In genomic region chr11:49245176-49245575, GRCm38 (mm10) we compare ENCODE assay signal across 8 mouse cellular contexts. TPM values are rescaled to one million over a fixed set of nuclear protein-coding genes. Genes with fewer than 3 reads are reported as not detected.
DNase-seq lines count a peak whose midpoint lies in the region; ATAC-seq and TF ChIP-seq lines count a peak whose summit lies in the region.

No protein-coding gene starts in this region.

- no peaks in the 10 kb centered on the region for H3K36me3 ChIP-seq in E14TG2a.4 (ENCODE audit: insufficient read depth, low read length)
- no peaks in the 10 kb centered on the region for H3K36me3 ChIP-seq in lung, postnatal 0 days (ENCODE audit: insufficient read depth, low read length)

- peak overlapping the region; percentile 79 for H3K27ac ChIP-seq in embryonic fibroblast, embryonic 13.5 days (ENCODE audit: insufficient read depth, low read length)
- H3K27ac ChIP-seq in lung, postnatal 0 days (ENCODE audit: low read length): peak overlapping the region; percentile 95

- no peaks in the 10 kb centered on the region for H3K27me3 ChIP-seq in E14TG2a.4 (ENCODE audit: insufficient read depth, low read length)
- no peaks in the 10 kb centered on the region for H3K27me3 ChIP-seq in lung, postnatal 0 days (replicated peaks; ENCODE audit: insufficient read depth, low read length)

- peak; percentile 76 for DNase-seq in adrenal gland, adult 2 months
- no peak for DNase-seq in adrenal gland, postnatal 4 days (ENCODE audit: low spot score in 2 of 2)
- peak; percentile 85 for DNase-seq in kidney, adult 11 months
- DNase-seq in lung, postnatal 0 days (ENCODE audit: low spot score): peak; percentile 69
- peak; percentile 58 for DNase-seq in thymus, postnatal 4 days
- DNase-seq in cerebellum, adult 11 months: no peak

- no peak for ATAC-seq in lung, postnatal 0 days

- peak overlapping the region; percentile 84 for H3K4me3 ChIP-seq in E14TG2a.4 (replicated peaks; ENCODE audit: low read length)
- H3K4me3 ChIP-seq in embryonic fibroblast, embryonic 13.5 days (ENCODE audit: insufficient read depth, low read length): peak overlapping the region; percentile 64
- H3K4me3 ChIP-seq in lung, postnatal 0 days (ENCODE audit: low read depth, low read length): no peak overlapping the region

- H3K9me3 ChIP-seq in E14TG2a.4 (ENCODE audit: low read length): no peaks in the 10 kb centered on the region
- H3K9me3 ChIP-seq in lung, postnatal 0 days (ENCODE audit: low read length): no peaks in the 10 kb centered on the region

- H3K9ac ChIP-seq in lung, postnatal 0 days (replicated peaks; ENCODE audit: low read depth): no peak overlapping the region

- peak overlapping the region; percentile 64 for H3K4me2 ChIP-seq in lung, postnatal 0 days (replicated peaks; ENCODE audit: low read depth, low read length)

- TF ChIP-seq POLR2A in embryonic fibroblast, embryonic 13.5 days (IDR thresholded peaks at IDR 0.05; ENCODE audit: low read depth, low read length): peak; percentile 64

- TF ChIP-seq EP300 in lung, postnatal 0 days (IDR thresholded peaks at IDR 0.05): no peak

- no peak for TF ChIP-seq CTCF in E14TG2a.4 (conservative IDR thresholded peaks at IDR 0.05; ENCODE audit: low read length)
- TF ChIP-seq CTCF in embryonic fibroblast, embryonic 13.5 days (IDR thresholded peaks at IDR 0.05; ENCODE audit: borderline replicate concordance, insufficient read depth, low read length): no peak
- TF ChIP-seq CTCF in lung, postnatal 0 days (IDR thresholded peaks at IDR 0.05): no peak

- H3K4me1 ChIP-seq in E14TG2a.4 (replicated peaks; ENCODE audit: low read depth, low read length): peaks cover 68% of the 10 kb centered on the region
- peaks cover 18% of the 10 kb centered on the region for H3K4me1 ChIP-seq in embryonic fibroblast, embryonic 13.5 days (ENCODE audit: control insufficient read depth, insufficient read depth, low read length)
- peaks cover 34% of the 10 kb centered on the region for H3K4me1 ChIP-seq in lung, postnatal 0 days (ENCODE audit: insufficient read depth, low read depth, low read length)

- WGBS in lung, postnatal 0 days: 18% methylated on average over 7 of the region's 7 CpGs

RNA-seq across cellular contexts. Expression of gene Mgat1, which starts 1.2 kb away (rescaled TPM):
- total RNA-seq in adrenal gland, adult 2 months (2021): 100 to 1,000 TPM; 115 to 119 TPM
- 173 and 211 TPM in 2 replicates for polyA plus RNA-seq in adrenal gland, adult 2 months (2012; rRNA removed)
- 100 to 1,000 TPM; 104 to 109 TPM for total RNA-seq in adrenal gland, postnatal 4 days (2021)
- polyA plus RNA-seq in embryonic fibroblast, embryonic 13.5 days (2011; ENCODE audit: insufficient read length, low read depth, missing spikeins): 79.0 and 92.6 TPM in 2 replicates
- 90.2 and 94.5 TPM in 2 replicates for polyA plus RNA-seq in lung, postnatal 0 days (2015; fragmentation: Nextera tagmentation; extraction: Ambion mirVana)

RNA-seq across cellular contexts. Expression of gene Olfr1393, which starts 32.9 kb away (rescaled TPM):
- under 1 TPM in 1 of 2 experiments, not detected in 1; 0.32 TPM for total RNA-seq in adrenal gland, adult 2 months (2021)
- polyA plus RNA-seq in adrenal gland, adult 2 months (2012; rRNA removed): 0.04 TPM in 1 of 2 replicates, not detected in the other
- under 1 TPM; 0.20 to 0.36 TPM for total RNA-seq in adrenal gland, postnatal 4 days (2021)
- polyA plus RNA-seq in embryonic fibroblast, embryonic 13.5 days (2011; ENCODE audit: insufficient read length, low read depth, missing spikeins): 0.23 TPM in 1 of 2 replicates, not detected in the other
- not detected in 2 replicates for polyA plus RNA-seq in lung, postnatal 0 days (2015; fragmentation: Nextera tagmentation; extraction: Ambion mirVana)

RNA-seq across cellular contexts. Expression of gene Olfr1392, which starts 39.9 kb away (rescaled TPM):
- total RNA-seq in adrenal gland, adult 2 months (2021): not detected
- 0.22 TPM in 1 of 2 replicates, not detected in the other for polyA plus RNA-seq in adrenal gland, adult 2 months (2012; rRNA removed)
- total RNA-seq in adrenal gland, postnatal 4 days (2021): under 1 TPM in 1 of 2 experiments, not detected in 1; 0.20 TPM
- not detected in 2 replicates for polyA plus RNA-seq in embryonic fibroblast, embryonic 13.5 days (2011; ENCODE audit: insufficient read length, low read depth, missing spikeins)
- polyA plus RNA-seq in lung, postnatal 0 days (2015; fragmentation: Nextera tagmentation; extraction: Ambion mirVana): 0.05 TPM in 1 of 2 replicates, not detected in the other

RNA-seq across cellular contexts. Expression of gene Zfp62, which starts 42.1 kb away (rescaled TPM):
- 10 to 100 TPM; 25.8 to 40.9 TPM for total RNA-seq in adrenal gland, adult 2 months (2021)
- 2.2 and 2.7 TPM in 2 replicates for polyA plus RNA-seq in adrenal gland, adult 2 months (2012; rRNA removed)
- 10 to 100 TPM; 47.3 to 48.7 TPM for total RNA-seq in adrenal gland, postnatal 4 days (2021)
- 48.0 and 66.0 TPM in 2 replicates for polyA plus RNA-seq in embryonic fibroblast, embryonic 13.5 days (2011; ENCODE audit: insufficient read length, low read depth, missing spikeins)
- 19.6 and 21.5 TPM in 2 replicates for polyA plus RNA-seq in lung, postnatal 0 days (2015; fragmentation: Nextera tagmentation; extraction: Ambion mirVana)

RNA-seq across cellular contexts. Expression of gene Btnl9, which starts 58.2 kb away (rescaled TPM):
- 10 to 100 TPM; 13.3 to 33.0 TPM for total RNA-seq in adrenal gland, adult 2 months (2021)
- polyA plus RNA-seq in adrenal gland, adult 2 months (2012; rRNA removed): 90.4 and 126 TPM in 2 replicates
- 10 to 100 TPM; 15.6 to 16.7 TPM for total RNA-seq in adrenal gland, postnatal 4 days (2021)
- polyA plus RNA-seq in embryonic fibroblast, embryonic 13.5 days (2011; ENCODE audit: insufficient read length, low read depth, missing spikeins): not detected in 2 replicates
- polyA plus RNA-seq in lung, postnatal 0 days (2015; fragmentation: Nextera tagmentation; extraction: Ambion mirVana): 0.56 and 0.82 TPM in 2 replicates

Comparison
In these comparisons a context has a peak if more than half of its experiments do, and no peak if none do; other contexts are left out.
1. DNase-seq: peak in adrenal gland, adult 2 months (single experiment), kidney, adult 11 months (single experiment), lung, postnatal 0 days (single experiment) and thymus, postnatal 4 days (single experiment); none in adrenal gland, postnatal 4 days (0 of 2) and cerebellum, adult 11 months (single experiment).